Mouse (Mus musculus) CD4-positive naive resting alpha-beta T cell, adult 57 days (primary cell): ENCODE measurements around the gene Tspan31. TPM values are rescaled to one million over a fixed set of nuclear protein-coding genes. Genes with fewer than 3 reads are reported as not detected.

Experiments
- total RNA-seq: library from RNA; stranded (reverse); gene quantifications from one replicate; pipeline ENCODE4 v1.2.4, GENCODE M21; 2023

Gene Tspan31
- 7.9 TPM for total RNA-seq

GRCm38 (mm10) chr10:127070190-127071121 is at the start of gene Tspan31:
Tspan31 (minus strand) TSS chr10:127070264.

GRCm38 (mm10) chr10:127075080-127075479 is 5.0 kb upstream of the Tspan31 start, which contains the start of gene Agap2:
Agap2 (plus strand) TSS chr10:127075284.

DNA sequence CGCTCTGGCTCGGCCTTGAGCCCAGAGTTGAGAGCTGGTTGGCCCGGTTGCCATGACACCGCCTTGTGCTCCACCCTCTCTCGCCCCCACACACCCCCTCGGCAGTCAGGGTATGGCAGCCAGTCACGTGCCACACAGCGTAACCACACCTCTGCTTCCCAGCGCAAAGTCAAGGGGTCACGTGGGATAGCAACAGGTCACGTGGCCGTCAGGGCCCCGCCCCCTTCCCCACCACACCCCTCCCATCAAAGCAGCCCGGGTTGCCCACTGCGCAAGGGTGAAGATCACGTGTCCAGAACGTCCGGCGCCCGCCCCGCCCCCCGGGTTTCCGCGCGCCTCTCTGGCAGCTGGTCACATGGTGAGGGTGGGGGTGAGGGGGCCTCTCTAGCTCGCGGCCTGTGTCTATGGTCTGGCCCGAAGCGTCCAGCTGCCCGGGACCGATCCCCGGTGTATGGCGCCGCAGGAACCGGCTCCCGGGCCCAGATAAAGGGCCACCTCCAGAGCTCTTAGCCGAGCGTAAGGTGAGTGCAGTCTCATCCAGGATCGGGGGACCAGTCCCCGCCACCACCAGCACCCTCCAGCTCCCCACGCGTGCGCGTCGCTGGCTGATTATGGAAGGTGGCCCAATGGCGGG is 6.7 kb downstream of the Tspan31 start, which contains the start of gene Cdk4:
TSS of gene Cdk4 (plus strand) at position 296 of the 634 bp plus-strand sequence.

DNA sequence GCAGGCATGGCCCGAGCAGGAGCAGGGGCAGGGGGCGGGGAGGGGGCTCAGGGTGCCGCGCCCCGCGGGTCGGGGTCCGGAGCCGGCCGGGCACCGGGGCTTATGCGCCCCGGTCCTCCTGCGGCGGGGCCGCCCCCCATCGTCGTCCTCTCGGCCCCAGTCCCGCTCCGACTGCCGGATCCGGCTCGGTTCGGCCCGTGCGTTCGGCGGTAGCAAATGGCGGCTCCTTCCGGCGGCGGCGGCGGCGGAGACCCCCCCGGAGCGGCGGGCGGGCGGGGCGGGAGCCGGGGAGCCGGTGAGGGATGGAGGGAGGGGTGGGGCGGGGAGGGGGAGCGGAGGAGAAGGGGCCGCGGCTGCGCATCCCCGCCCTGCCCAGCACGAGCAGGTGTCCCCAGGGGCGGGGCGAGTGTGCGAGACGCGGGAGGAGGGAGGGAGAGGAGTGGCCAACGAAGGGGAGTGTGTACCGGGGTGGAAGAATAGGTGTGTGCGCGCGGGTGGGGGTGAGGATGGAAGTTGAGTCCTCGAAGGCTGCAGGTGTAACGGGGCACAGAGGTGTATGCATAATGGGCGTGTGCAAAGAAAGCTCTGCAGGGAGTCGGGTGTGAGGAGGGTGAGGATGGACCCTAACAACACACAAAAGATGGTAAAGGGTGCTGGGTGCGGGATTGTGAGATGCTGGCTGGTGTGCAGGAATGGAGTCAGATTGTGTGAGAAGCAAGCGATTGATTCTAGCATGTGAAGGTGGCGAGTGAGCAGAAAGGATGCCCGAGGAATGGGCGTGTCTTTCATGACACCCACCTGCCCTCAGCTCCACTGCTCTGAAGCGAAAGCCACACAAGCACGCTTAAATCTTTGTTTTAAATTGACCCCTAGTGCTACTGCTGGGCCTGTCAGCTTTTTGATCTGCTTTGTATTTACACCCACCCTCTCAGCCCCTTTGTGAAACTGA is 9.8 kb downstream of the Tspan31 start, which contains the start of gene March9:
TSS of gene March9 (minus strand) at position 217 of the 949 bp plus-strand sequence.

GRCm38 (mm10) chr10:127047954-127048353 is 22.1 kb downstream of the Tspan31 start, which contains the start of gene Cyp27b1:
Cyp27b1 (plus strand) TSS chr10:127048250.

DNA sequence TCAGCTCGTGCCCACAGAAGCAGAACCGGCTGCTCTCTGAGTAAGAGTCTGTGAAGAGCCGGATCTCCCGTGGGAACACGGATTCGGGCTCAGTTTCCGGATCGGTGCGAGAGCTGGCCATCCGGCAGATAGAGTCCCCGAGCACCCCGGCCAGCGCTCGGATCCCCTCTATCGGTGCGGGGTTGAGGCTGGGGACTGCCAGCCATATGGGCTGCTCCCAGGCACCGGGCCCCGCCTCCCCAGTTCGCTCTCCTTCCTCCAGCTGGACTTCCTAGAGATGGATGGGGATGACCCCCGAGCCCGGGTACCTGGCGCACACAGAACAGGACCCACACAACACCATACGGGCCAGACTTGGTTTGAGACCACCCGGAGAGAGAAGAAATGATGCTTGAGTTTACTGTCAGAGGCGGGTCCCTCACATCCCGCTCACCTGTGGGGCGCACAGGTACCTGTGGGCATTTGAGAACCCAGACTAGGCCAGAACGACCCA is 28.7 kb downstream of the Tspan31 start, which contains the start of the genes Mettl1 and Eef1akmt3:
TSS of gene Mettl1 (plus strand) at position 141 of the 493 bp plus-strand sequence.
TSS of gene Eef1akmt3 (minus strand) at position 240 of the 493 bp plus-strand sequence.

GRCm38 (mm10) chr10:127030336-127031296 is 39.4 kb downstream of the Tspan31 start, which contains the start of gene Tsfm:
Tsfm (minus strand) TSS chr10:127030840.

Other genes starting within 250 kb of the Tspan31 start
- gene Atp23, start 168.9 kb downstream of the Tspan31 start, total RNA-seq = 6.3 TPM
- gene Ctdsp2, start 91.5 kb downstream of the Tspan31 start, total RNA-seq = 101 TPM
- 1.7 TPM for gene Avil, start 69.6 kb downstream of the Tspan31 start, total RNA-seq
- 23.1 TPM for gene Tsfm, start 39.4 kb downstream of the Tspan31 start, total RNA-seq
- 20.2 TPM for gene Mettl1, start 28.9 kb downstream of the Tspan31 start, total RNA-seq
- not detected for gene Eef1akmt3, start 28.8 kb downstream of the Tspan31 start, total RNA-seq
- gene Cyp27b1, start 22.0 kb downstream of the Tspan31 start, total RNA-seq = not detected
- 3.9 TPM for gene March9, start 10.1 kb downstream of the Tspan31 start, total RNA-seq
- gene Cdk4, start 6.7 kb downstream of the Tspan31 start, total RNA-seq = 107 TPM
- 146 TPM for gene Agap2, start 5.0 kb upstream of the Tspan31 start, total RNA-seq
- gene Os9, start 50.9 kb upstream of the Tspan31 start, total RNA-seq = 87.9 TPM
- gene B4galnt1, start 95.0 kb upstream of the Tspan31 start, total RNA-seq = 652 TPM
- 1.8 TPM for gene Slc26a10, start 110.4 kb upstream of the Tspan31 start, total RNA-seq
- gene Arhgef25, start 119.8 kb upstream of the Tspan31 start, total RNA-seq = 2.2 TPM
- gene Dtx3, start 125.5 kb upstream of the Tspan31 start, total RNA-seq = 65.3 TPM
- 40.5 TPM for gene Pip4k2c, start 141.3 kb upstream of the Tspan31 start, total RNA-seq
- gene Kif5a, start 193.1 kb upstream of the Tspan31 start, total RNA-seq = 0.44 TPM
- gene Dctn2, start 196.1 kb upstream of the Tspan31 start, total RNA-seq = 104 TPM
- gene Mbd6, start 218.8 kb upstream of the Tspan31 start, total RNA-seq = 106 TPM
- 51.3 TPM for gene Mars, start 241.5 kb upstream of the Tspan31 start, total RNA-seq